In the genomic region with DNA sequence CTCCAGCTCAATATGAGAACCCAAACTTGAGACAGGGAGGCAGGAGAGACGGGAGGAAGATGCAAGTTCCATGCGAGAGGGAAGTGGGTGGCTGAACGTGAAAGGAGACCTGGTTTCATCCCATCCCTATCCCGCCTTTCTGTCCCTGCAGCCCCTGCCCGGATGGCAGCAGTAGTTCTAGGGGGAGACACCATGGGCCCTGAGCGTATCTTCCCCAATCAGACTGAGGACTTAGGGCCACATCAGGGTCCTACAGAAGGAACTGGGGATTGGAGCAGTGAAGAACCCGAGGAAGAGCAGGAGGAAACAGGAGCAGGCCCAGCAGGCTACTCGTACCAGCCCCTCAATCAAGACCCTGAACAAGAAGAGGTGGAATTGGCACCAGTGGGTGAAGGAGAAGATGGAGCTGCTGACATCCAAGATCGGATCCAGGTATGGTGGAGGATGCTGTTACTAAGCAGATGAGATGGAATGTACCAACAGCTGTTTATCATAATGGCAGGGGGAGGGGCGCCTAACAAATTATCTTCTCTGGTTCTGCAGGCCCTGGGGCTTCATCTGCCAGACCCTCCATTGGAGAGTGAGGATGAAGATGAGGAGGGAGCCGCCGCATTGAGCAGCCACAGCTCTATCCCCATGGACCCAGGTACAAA, we compare ENCODE assay signal across 8 mouse cellular contexts. TPM values are rescaled to one million over a fixed set of nuclear protein-coding genes. Genes with fewer than 3 reads are reported as not detected.
A peak's percentile ranks its signal among the peaks of the same experiment; 100 is the strongest.
DNase-seq lines count a peak whose midpoint lies in the region; ATAC-seq and TF ChIP-seq lines count a peak whose summit lies in the region.

No protein-coding gene starts in this region.

- peaks cover 57% of the 10 kb centered on the region for H3K36me3 ChIP-seq in kidney, embryonic 15.5 days
- H3K36me3 ChIP-seq in hindbrain, embryonic 13.5 days, result peaks cover 58% of the 10 kb centered on the region
- H3K36me3 ChIP-seq in midbrain, embryonic 16.5 days (ENCODE audit: control insufficient read depth, insufficient read depth, low read length), result peaks cover 34% of the 10 kb centered on the region

- H3K4me3 ChIP-seq in kidney, embryonic 15.5 days (replicated peaks), result peak overlapping the region; percentile 95
- H3K4me3 ChIP-seq in bone marrow macrophage, adult 2 months (ENCODE audit: insufficient read depth, low read length), result peak overlapping the region; percentile 74
- H3K4me3 ChIP-seq in hindbrain, embryonic 13.5 days, result peak overlapping the region; percentile 87
- H3K4me3 ChIP-seq in midbrain, embryonic 16.5 days (ENCODE audit: low read depth, low read length), result peak overlapping the region; percentile 75

- peaks cover 36% of the 10 kb centered on the region for H3K4me1 ChIP-seq in kidney, embryonic 15.5 days
- peaks cover 8% of the 10 kb centered on the region for H3K4me1 ChIP-seq in bone marrow macrophage, adult 2 months (ENCODE audit: control insufficient read depth, insufficient read depth, low read length)
- peaks cover 34% of the 10 kb centered on the region for H3K4me1 ChIP-seq in hindbrain, embryonic 13.5 days (replicated peaks)
- peaks cover 25% of the 10 kb centered on the region for H3K4me1 ChIP-seq in midbrain, embryonic 16.5 days (ENCODE audit: control insufficient read depth, insufficient read depth, low read length)

- H3K9me3 ChIP-seq in kidney, embryonic 15.5 days (replicated peaks), result no peaks in the 10 kb centered on the region
- no peaks in the 10 kb centered on the region for H3K9me3 ChIP-seq in hindbrain, embryonic 13.5 days
- H3K9me3 ChIP-seq in midbrain, embryonic 16.5 days (replicated peaks; ENCODE audit: control insufficient read depth, low read length, poor library complexity, severe bottlenecking), result no peaks in the 10 kb centered on the region

- 25% methylated on average over 12 of the region's 12 CpGs for WGBS in kidney, embryonic 15.5 days
- 23% methylated on average over 12 of the region's 12 CpGs for WGBS in hindbrain, embryonic 13.5 days
- WGBS in midbrain, embryonic 16.5 days, result 24% methylated on average over 12 of the region's 12 CpGs

- H3K27me3 ChIP-seq in kidney, embryonic 15.5 days, result no peaks in the 10 kb centered on the region
- no peaks in the 10 kb centered on the region for H3K27me3 ChIP-seq in hindbrain, embryonic 13.5 days
- no peaks in the 10 kb centered on the region for H3K27me3 ChIP-seq in midbrain, embryonic 16.5 days (ENCODE audit: control insufficient read depth, insufficient read depth, low read depth, low read length)

- peak; percentile 0; the same call in 1 of the 2 replicates for ATAC-seq in kidney, embryonic 15.5 days (replicated peaks; ENCODE audit: low FRiP score)
- ATAC-seq in hindbrain, embryonic 13.5 days (ENCODE audit: low FRiP score), result peak; percentile 2; the same call in 1 of the 2 replicates
- ATAC-seq in midbrain, embryonic 16.5 days, result peak; percentile 2

- H3K4me2 ChIP-seq in kidney, embryonic 15.5 days, result peak overlapping the region; percentile 89
- peak overlapping the region; percentile 96 for H3K4me2 ChIP-seq in hindbrain, embryonic 13.5 days
- peak overlapping the region; percentile 97 for H3K4me2 ChIP-seq in midbrain, embryonic 16.5 days (ENCODE audit: low read length)

- no peak for TF ChIP-seq CTCF in bone marrow macrophage, adult 2 months (IDR thresholded peaks at IDR 0.05; ENCODE audit: low read depth, low read length)

- TF ChIP-seq POLR2A in bone marrow macrophage, adult 2 months (IDR thresholded peaks at IDR 0.05; ENCODE audit: borderline replicate concordance, low read depth, low read length), result no peak

- H3K27ac ChIP-seq in kidney, embryonic 15.5 days, result peak overlapping the region; percentile 84
- no peak overlapping the region for H3K27ac ChIP-seq in bone marrow macrophage, adult 2 months (ENCODE audit: insufficient read depth, low read depth, low read length)
- H3K27ac ChIP-seq in hindbrain, embryonic 13.5 days, result peak overlapping the region; percentile 82
- H3K27ac ChIP-seq in midbrain, embryonic 16.5 days (ENCODE audit: low read length), result peak overlapping the region; percentile 82

- DNase-seq in kidney, adult 18-20 months, result no peak
- DNase-seq in gastrocnemius, adult 8-10 months (ENCODE audit: low spot score in 2 of 2), result no peak
- DNase-seq in adrenal gland, postnatal 36 days, result no peak
- no peak for DNase-seq in kidney, postnatal 25 days

- H3K9ac ChIP-seq in kidney, embryonic 15.5 days, result peak overlapping the region; percentile 62
- peak overlapping the region; percentile 82 for H3K9ac ChIP-seq in hindbrain, embryonic 13.5 days
- peak overlapping the region; percentile 81 for H3K9ac ChIP-seq in midbrain, embryonic 16.5 days (ENCODE audit: low read depth, low read length)

RNA-seq across cellular contexts. Expression of gene Klhdc3, which starts 0.9 kb away (rescaled TPM):
- 119 and 131 TPM in 2 replicates for polyA plus RNA-seq in kidney, embryonic 15.5 days (2015; fragmentation: Nextera tagmentation; extraction: Ambion mirVana)
- 50.3 and 52.9 TPM in 2 replicates for polyA plus RNA-seq in bone marrow macrophage, adult 2 months (2012; ENCODE audit: insufficient read depth, insufficient read length, missing spikeins)
- polyA plus RNA-seq in hindbrain, embryonic 13.5 days (2015; fragmentation: Nextera tagmentation; extraction: Ambion mirVana), result 162 and 164 TPM in 2 replicates
- polyA plus RNA-seq in midbrain, embryonic 16.5 days (2015; fragmentation: Nextera tagmentation; extraction: Ambion mirVana), result 173 TPM in 2 replicates
- total RNA-seq in gastrocnemius, adult 8-10 months (2022), result 10 to 100 TPM; 61.0 to 83.8 (median 75.5) TPM
- 10 to 100 TPM; 59.2 to 75.3 TPM for total RNA-seq in adrenal gland, postnatal 36 days (2021)

RNA-seq across cellular contexts. Expression of gene Mea1, which starts 3.0 kb away (rescaled TPM):
- polyA plus RNA-seq in kidney, embryonic 15.5 days (2015; fragmentation: Nextera tagmentation; extraction: Ambion mirVana), result 146 and 147 TPM in 2 replicates
- 69.3 and 70.9 TPM in 2 replicates for polyA plus RNA-seq in bone marrow macrophage, adult 2 months (2012; ENCODE audit: insufficient read depth, insufficient read length, missing spikeins)
- polyA plus RNA-seq in hindbrain, embryonic 13.5 days (2015; fragmentation: Nextera tagmentation; extraction: Ambion mirVana), result 257 and 261 TPM in 2 replicates
- 285 and 318 TPM in 2 replicates for polyA plus RNA-seq in midbrain, embryonic 16.5 days (2015; fragmentation: Nextera tagmentation; extraction: Ambion mirVana)
- total RNA-seq in gastrocnemius, adult 8-10 months (2022), result 10 to 100 TPM; 36.9 to 42.6 (median 39.8) TPM
- total RNA-seq in adrenal gland, postnatal 36 days (2021), result 100 to 1,000 TPM in 1 of 2 experiments, 10 to 100 TPM in 1; 94.2 to 104 TPM

RNA-seq across cellular contexts. Expression of gene Rrp36, which starts 7.4 kb away (rescaled TPM):
- 63.9 and 65.4 TPM in 2 replicates for polyA plus RNA-seq in kidney, embryonic 15.5 days (2015; fragmentation: Nextera tagmentation; extraction: Ambion mirVana)
- polyA plus RNA-seq in bone marrow macrophage, adult 2 months (2012; ENCODE audit: insufficient read depth, insufficient read length, missing spikeins), result 25.8 and 27.7 TPM in 2 replicates
- 52.3 and 56.2 TPM in 2 replicates for polyA plus RNA-seq in hindbrain, embryonic 13.5 days (2015; fragmentation: Nextera tagmentation; extraction: Ambion mirVana)
- 51.8 and 52.4 TPM in 2 replicates for polyA plus RNA-seq in midbrain, embryonic 16.5 days (2015; fragmentation: Nextera tagmentation; extraction: Ambion mirVana)
- total RNA-seq in gastrocnemius, adult 8-10 months (2022), result 10 to 100 TPM in 1 of 4 experiments, 1 to 10 TPM in 3; 8.7 to 10.7 (median 9.2) TPM
- total RNA-seq in adrenal gland, postnatal 36 days (2021), result 10 to 100 TPM; 23.8 to 30.4 TPM

RNA-seq across cellular contexts. Expression of gene Ppp2r5d, which starts 23.3 kb away (rescaled TPM):
- 96.7 and 105 TPM in 2 replicates for polyA plus RNA-seq in kidney, embryonic 15.5 days (2015; fragmentation: Nextera tagmentation; extraction: Ambion mirVana)
- polyA plus RNA-seq in bone marrow macrophage, adult 2 months (2012; ENCODE audit: insufficient read depth, insufficient read length, missing spikeins), result 34.4 and 38.2 TPM in 2 replicates
- 78.2 and 79.7 TPM in 2 replicates for polyA plus RNA-seq in hindbrain, embryonic 13.5 days (2015; fragmentation: Nextera tagmentation; extraction: Ambion mirVana)
- 94.8 and 102 TPM in 2 replicates for polyA plus RNA-seq in midbrain, embryonic 16.5 days (2015; fragmentation: Nextera tagmentation; extraction: Ambion mirVana)
- 10 to 100 TPM; 25.5 to 28.1 (median 26.8) TPM for total RNA-seq in gastrocnemius, adult 8-10 months (2022)
- 10 to 100 TPM; 40.9 to 46.1 TPM for total RNA-seq in adrenal gland, postnatal 36 days (2021)

RNA-seq across cellular contexts. Expression of gene Pex6, which starts 29.7 kb away (rescaled TPM):
- 25.6 and 28.5 TPM in 2 replicates for polyA plus RNA-seq in kidney, embryonic 15.5 days (2015; fragmentation: Nextera tagmentation; extraction: Ambion mirVana)
- polyA plus RNA-seq in bone marrow macrophage, adult 2 months (2012; ENCODE audit: insufficient read depth, insufficient read length, missing spikeins), result 26.6 and 27.8 TPM in 2 replicates
- polyA plus RNA-seq in hindbrain, embryonic 13.5 days (2015; fragmentation: Nextera tagmentation; extraction: Ambion mirVana), result 24.4 and 24.7 TPM in 2 replicates
- 22.6 and 22.7 TPM in 2 replicates for polyA plus RNA-seq in midbrain, embryonic 16.5 days (2015; fragmentation: Nextera tagmentation; extraction: Ambion mirVana)
- total RNA-seq in gastrocnemius, adult 8-10 months (2022), result 10 to 100 TPM; 12.9 to 18.6 (median 16.0) TPM
- total RNA-seq in adrenal gland, postnatal 36 days (2021), result 10 to 100 TPM; 59.3 to 64.9 TPM
